Mouse (Mus musculus) liver, adult 2 months (tissue): ENCODE measurements around the gene Odf3b. TPM values are rescaled to one million over a fixed set of nuclear protein-coding genes. Genes with fewer than 3 reads are reported as not detected.

Source experiments
- DNase-seq: peaks from one replicate; pipeline ENCODE4 v3.0.0-alpha.2; 2011; ENCODE audit warnings: low read depth, low spot score; ENCODE audit errors: extremely low read depth
- H3K27ac ChIP-seq: fragments of 200-500 bp; replicated peaks from 2 replicates; pipeline ENCODE4 v1.5.1; 2012; ENCODE audit warnings: low read depth, mild to moderate bottlenecking, control low read depth, inconsistent platforms, low read length; ENCODE audit not compliant: insufficient read depth
- H3K27me3 ChIP-seq: fragments of 200-500 bp; 2 replicates; pipeline ENCODE4 v1.6.1; 2012; ENCODE audit warnings: mild to moderate bottlenecking, moderate library complexity, low read length, inconsistent platforms; ENCODE audit not compliant: control insufficient read depth, insufficient read depth
- H3K36me3 ChIP-seq: fragments of 200-500 bp; 2 replicates; pipeline ENCODE4 v1.6.1; 2012; ENCODE audit warnings: low read length, inconsistent platforms; ENCODE audit not compliant: control insufficient read depth, insufficient read depth
- H3K4me1 ChIP-seq: fragments of 200-500 bp; 2 replicates; pipeline ENCODE4 v1.6.1; 2011; ENCODE audit warnings: low read length; ENCODE audit not compliant: control insufficient read depth, insufficient read depth
- H3K4me3 ChIP-seq: fragments of 200-500 bp; 2 replicates; pipeline ENCODE4 v1.5.1; 2011; ENCODE audit warnings: low read depth, mild to moderate bottlenecking, control low read depth, low read length, moderate library complexity; ENCODE audit not compliant: insufficient read depth
- H3K79me2 ChIP-seq: fragments of 200-500 bp; 2 replicates; pipeline ENCODE4 v1.6.1; 2012; ENCODE audit warnings: inconsistent platforms, mild to moderate bottlenecking, low read length, moderate library complexity; ENCODE audit not compliant: control insufficient read depth, insufficient read depth
- H3K9ac ChIP-seq: fragments of 200-500 bp; 2 replicates; pipeline ENCODE4 v1.6.1; 2012; ENCODE audit warnings: low read depth, mild to moderate bottlenecking, control low read depth, inconsistent platforms, low read length
- CTCF ChIP-seq: fragments of 200-500 bp; IDR thresholded peaks from 2 replicates; pipeline ENCODE4 v1.5.1; 2011; ENCODE audit warnings: low read depth, low read length, control low read depth
- POLR2A ChIP-seq: fragments of 200-500 bp; IDR thresholded peaks from 2 replicates; pipeline ENCODE4 v1.6.1; 2011; ENCODE audit warnings: low read length, control low read depth; ENCODE audit not compliant: insufficient read depth; ENCODE audit errors: extremely low read depth
- WGBS: fragments of 180-500 bp; shearing (Covaris S2); methylation state at CpG from one replicate; pipeline ENCODE4 v1.1.7; 2018; 5-methylcytosine and 5-hydroxymethylcytosine counted together
- polyA plus RNA-seq: library from polyadenylated mRNA; depleted of rRNA; stranded (reverse); fragments of >200 nt; gene quantifications from 2 replicates; pipeline ENCODE4 v1.2.3, GENCODE M21; 2012
- total RNA-seq: library from RNA; depleted of rRNA; stranded (reverse); fragments of >200 nt; gene quantifications from 2 replicates; pipeline ENCODE4 v1.2.3, GENCODE M21; 2014

The Odf3b gene
- total and polyA plus RNA-seq, 2 experiments = 3.8 to 41.7 TPM

- TF ChIP-seq POLR2A (no peak), CTCF (no peak)
- no peaks in the 10 kb centered on the region for H3K79me2 ChIP-seq
- H3K4me3 ChIP-seq = no peak overlapping the region
- DNase-seq = no peak
- H3K27ac ChIP-seq = no peak overlapping the region
- no peak overlapping the region for H3K9ac ChIP-seq
- peaks cover 35% of the 10 kb centered on the region for H3K36me3 ChIP-seq
- no peaks in the 10 kb centered on the region for H3K4me1 ChIP-seq
- H3K27me3 ChIP-seq = no peaks in the 10 kb centered on the region
- 96% methylated on average over 4 of the region's 4 CpGs for WGBS
Measured at GRCm38 (mm10) chr15:89365141-89365551, 13.9 kb downstream of the Odf3b start.

- Histone ChIP-seq H3K79me2 (peaks cover 3% of the 10 kb centered on the region; the same call in 1 of the 2 replicates), H3K27me3 (no peaks in the 10 kb centered on the region), H3K27ac (no peak overlapping the region), H3K9ac (no peak overlapping the region), H3K4me1 (no peaks in the 10 kb centered on the region), H3K36me3 (peaks cover 35% of the 10 kb centered on the region), H3K4me3 (no peak overlapping the region)
- WGBS = 70% methylated on average over 7 of the region's 7 CpGs
- no peak for TF ChIP-seq POLR2A
- no peak for TF ChIP-seq CTCF
- DNase-seq = no peak
Measured at GRCm38 (mm10) chr15:89363051-89363450, 16.0 kb downstream of the Odf3b start.

- no peak overlapping the region for H3K27ac ChIP-seq
- H3K27me3 ChIP-seq = no peaks in the 10 kb centered on the region
- peaks cover 3% of the 10 kb centered on the region for H3K4me1 ChIP-seq
- 83% methylated on average over 3 of the region's 3 CpGs for WGBS
- no peak for DNase-seq
- no peak overlapping the region for H3K9ac ChIP-seq
- H3K36me3 ChIP-seq = peaks cover 12% of the 10 kb centered on the region; the same call in 1 of the 2 replicates
- TF ChIP-seq POLR2A = no peak
- no peak for TF ChIP-seq CTCF
- no peak overlapping the region for H3K4me3 ChIP-seq
- H3K79me2 ChIP-seq = peaks cover 16% of the 10 kb centered on the region; the same call in 1 of the 2 replicates
Measured at GRCm38 (mm10) chr15:89358784-89359183, 20.3 kb downstream of the Odf3b start.

GRCm38 (mm10) chr15:89356372-89356771 lies 22.7 kb downstream of the Odf3b start:
- H3K27ac ChIP-seq = peak overlapping the region; percentile 22; the same call in 1 of the 2 replicates
- H3K9ac ChIP-seq = peak overlapping the region; percentile 34; the same call in 1 of the 2 replicates
- H3K4me3 ChIP-seq = peak overlapping the region; percentile 93
- H3K27me3 ChIP-seq = no peaks in the 10 kb centered on the region
- WGBS = under 1% methylated on average over 15 of the region's 15 CpGs
- TF ChIP-seq CTCF (no peak), POLR2A (no peak)
- DNase-seq = peak; percentile 53
- H3K36me3 ChIP-seq = peaks cover 3% of the 10 kb centered on the region; the same call in 1 of the 2 replicates
- H3K79me2 ChIP-seq = peaks cover 16% of the 10 kb centered on the region; the same call in 1 of the 2 replicates
- H3K4me1 ChIP-seq = peaks cover 3% of the 10 kb centered on the region

GRCm38 (mm10) chr15:89355241-89356187 lies 23.6 kb downstream of the Odf3b start, which contains the start of the genes Lmf2 and Ncaph2:
Lmf2 (minus strand) TSS chr15:89355659.
Ncaph2 (plus strand) TSS chr15:89355719.
- 0% methylated on average over 64 of the region's 64 CpGs for WGBS

More at GRCm38 (mm10) chr15:89355241-89356187, 23.6 kb downstream of the Odf3b start, which contains the start of the genes Lmf2 and Ncaph2:
- Histone ChIP-seq H3K4me3 (peak within 1 kb of the TSS; percentile 93), H3K27ac (peak within 1 kb of the TSS; percentile 71), H3K4me1 (peaks cover 3% of the 10 kb centered on the region), H3K27me3 (no peaks in the 10 kb centered on the region), H3K9ac (peak within 1 kb of the TSS; percentile 90), H3K36me3 (0 out of 2 replicates have a peak, but pooled peaks cover 2% of the 10 kb centered on the region), H3K79me2 (peaks cover 16% of the 10 kb centered on the region; the same call in 1 of the 2 replicates)
- peak; percentile 80 for DNase-seq
- TF ChIP-seq POLR2A = 0 out of 2 replicates have a peak, but pooled peaks have one; percentile 18
- no peak for TF ChIP-seq CTCF
